Mouse (Mus musculus): Measurements from ENCODE around the gene Rasa2. TPM values are rescaled to one million over a fixed set of nuclear protein-coding genes. Genes with fewer than 3 reads are reported as not detected.

Rasa2 gene
- polyA plus RNA-seq, 1 experiment: 3.0 TPM

DNA sequence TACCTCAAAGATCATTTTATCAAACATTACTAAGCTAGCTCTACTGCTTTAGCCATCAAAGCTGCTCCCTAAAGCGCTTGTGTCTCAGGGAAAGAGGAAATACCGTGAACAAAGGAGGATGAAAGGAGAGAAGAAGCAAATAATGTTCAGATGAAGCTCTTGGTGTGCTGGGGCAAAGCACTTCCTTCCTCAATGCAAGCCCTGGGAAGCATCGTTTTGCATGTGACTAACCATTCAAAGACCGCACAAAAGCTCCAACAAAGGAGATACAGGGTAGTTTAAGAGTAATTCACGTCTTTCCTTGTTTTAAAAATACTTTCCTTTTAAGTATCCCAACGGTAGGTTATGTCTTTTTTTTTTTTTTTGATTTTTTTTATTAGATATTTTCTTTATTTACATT lies 28.0 kb downstream of the Rasa2 start:
- no peak for DNase-seq (ENCODE audit: low read depth, low spot score)
- WGBS: 70% methylated on average over 6 of the region's 6 CpGs

- WGBS: 85% methylated on average over 1 of the region's 1 CpGs
- no peak for DNase-seq (ENCODE audit: low read depth, low spot score)
Measured at GRCm38 (mm10) chr9:96597899-96598298, 33.5 kb downstream of the Rasa2 start.

DNA sequence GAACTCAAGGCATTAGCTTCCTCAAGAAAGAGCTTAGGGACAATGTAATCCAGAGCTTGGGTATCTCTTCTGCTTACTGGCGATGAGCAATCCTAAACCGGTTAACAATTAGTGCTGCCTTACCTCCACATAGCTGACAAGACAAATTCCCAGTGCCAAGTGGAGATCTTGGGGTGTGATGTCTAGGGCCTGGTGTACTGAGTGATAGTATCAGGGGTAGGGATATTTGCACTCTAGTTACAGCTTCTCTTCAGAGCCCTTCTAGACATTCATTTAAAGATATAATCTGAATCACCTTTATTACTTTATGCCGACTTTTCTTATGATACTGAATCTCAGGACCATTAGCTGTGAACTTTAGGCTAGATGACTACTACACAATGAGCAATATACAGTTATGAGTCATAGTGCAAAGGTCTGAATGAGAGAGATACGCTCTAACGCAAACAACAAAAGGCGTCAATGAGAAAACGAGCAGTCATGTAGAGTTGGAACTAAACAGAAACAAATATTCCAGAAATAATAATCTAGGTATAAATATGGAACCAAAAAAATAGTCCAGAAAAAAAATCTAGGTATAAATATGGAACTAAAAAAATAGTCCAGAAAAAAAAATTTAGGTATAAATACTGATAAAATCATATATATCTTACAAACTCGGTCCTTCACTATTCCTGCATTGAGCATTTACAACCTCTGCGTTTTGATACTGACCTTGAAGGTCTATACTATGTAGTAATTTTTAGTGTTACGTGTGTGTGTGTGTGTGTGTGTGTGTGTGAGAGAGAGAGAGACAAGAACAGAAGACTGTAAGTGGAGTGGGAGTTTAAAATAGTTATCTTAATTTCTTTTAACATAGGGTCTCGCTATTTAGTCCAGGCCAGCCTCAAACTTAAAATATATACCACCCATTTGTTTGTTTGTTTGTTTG lies 38.5 kb downstream of the Rasa2 start:
- 37% methylated on average over 11 of the region's 11 CpGs for WGBS
- DNase-seq (ENCODE audit: low read depth, low spot score): peak; percentile 88

DNA sequence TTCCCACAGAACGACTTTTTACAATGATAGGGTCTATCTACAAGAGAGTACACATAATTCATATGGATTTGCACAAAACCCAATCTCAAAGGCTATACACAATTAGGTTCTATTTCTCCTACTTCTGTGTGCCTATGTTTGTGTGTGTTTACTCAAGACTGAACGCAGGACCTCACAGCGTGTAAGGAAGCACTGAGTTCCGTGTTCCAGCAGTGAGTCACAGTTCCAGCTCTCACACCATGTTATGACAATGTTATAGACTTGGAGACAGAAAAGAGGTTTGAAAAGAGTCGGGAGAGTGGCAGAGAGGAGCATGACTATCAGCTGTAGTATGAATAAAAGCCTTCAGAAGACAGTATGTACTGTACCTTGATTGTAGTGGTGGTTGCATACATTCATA lies 42.1 kb downstream of the Rasa2 start:
- WGBS: 41% methylated on average over 5 of the region's 5 CpGs

DNA sequence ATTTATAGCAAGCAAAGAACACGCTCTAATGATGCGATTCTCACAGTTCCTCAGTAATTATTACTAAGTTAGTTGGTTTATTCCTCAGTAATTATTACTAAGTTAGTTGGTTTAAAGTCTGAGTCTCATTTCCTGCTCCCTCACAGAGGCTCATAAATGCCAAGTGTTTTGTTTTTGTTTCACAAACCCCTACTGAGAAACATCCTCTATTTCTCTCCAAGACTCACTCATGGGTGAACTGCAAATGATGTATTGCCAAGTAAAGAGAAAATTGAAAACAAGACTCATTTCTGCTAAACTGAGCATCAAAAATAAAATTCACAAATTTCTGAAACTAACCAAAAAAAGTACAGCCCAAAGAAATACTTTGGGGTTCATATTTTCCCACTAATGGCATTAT lies 47.9 kb downstream of the Rasa2 start:
- 78% methylated on average over 2 of the region's 2 CpGs for WGBS
- DNase-seq (ENCODE audit: low read depth, low spot score): no peak

More for the DNA sequence above, 42.1 kb downstream of the Rasa2 start:
- no peak for DNase-seq (ENCODE audit: low read depth, low spot score)

DNA sequence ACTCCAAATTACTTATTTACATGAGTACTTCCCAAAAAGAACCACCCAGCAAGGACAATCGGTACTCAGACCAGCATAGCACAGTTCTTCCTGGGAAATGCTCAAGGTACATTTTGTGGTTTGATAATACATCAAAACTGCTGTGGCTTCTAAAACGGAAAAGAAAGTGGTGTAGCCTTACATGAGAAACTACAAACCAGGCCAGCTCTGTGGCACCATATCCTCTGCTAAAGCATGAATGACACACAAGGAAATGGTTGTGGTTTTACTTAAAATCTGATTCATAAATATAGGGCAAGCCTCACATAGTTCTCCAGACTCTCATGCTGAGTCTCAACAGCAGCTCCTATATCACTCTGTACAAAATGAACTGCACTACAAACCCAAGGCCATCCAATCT lies 48.3 kb downstream of the Rasa2 start:
- 80% methylated on average over 2 of the region's 2 CpGs for WGBS
- no peak for DNase-seq (ENCODE audit: low read depth, low spot score)

GRCm38 (mm10) chr9:96578190-96578589 lies 53.2 kb downstream of the Rasa2 start:
- 79% methylated on average over 4 of the region's 4 CpGs for WGBS
- DNase-seq (ENCODE audit: low read depth, low spot score): no peak

DNA sequence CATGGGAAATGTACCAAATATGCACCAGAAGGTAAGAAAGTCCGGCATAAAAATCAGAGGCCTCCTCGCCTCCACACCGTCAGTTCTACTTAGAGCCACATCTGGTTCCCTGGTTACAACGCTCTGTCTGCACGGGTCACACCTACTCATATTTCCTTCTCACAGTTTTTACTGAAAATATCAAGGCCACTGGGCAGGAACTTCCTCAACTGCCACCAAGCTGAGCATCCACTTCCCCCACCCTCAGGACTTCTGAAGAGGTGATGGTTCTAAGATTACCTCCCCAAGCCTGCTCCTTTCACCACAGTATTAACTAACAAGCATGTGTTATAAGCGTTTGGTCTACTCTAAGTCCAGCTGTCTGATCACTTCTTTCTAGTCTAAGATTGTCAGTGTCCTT lies 53.7 kb downstream of the Rasa2 start:
- no peak for DNase-seq (ENCODE audit: low read depth, low spot score)
- WGBS: 60% methylated on average over 6 of the region's 6 CpGs

DNA sequence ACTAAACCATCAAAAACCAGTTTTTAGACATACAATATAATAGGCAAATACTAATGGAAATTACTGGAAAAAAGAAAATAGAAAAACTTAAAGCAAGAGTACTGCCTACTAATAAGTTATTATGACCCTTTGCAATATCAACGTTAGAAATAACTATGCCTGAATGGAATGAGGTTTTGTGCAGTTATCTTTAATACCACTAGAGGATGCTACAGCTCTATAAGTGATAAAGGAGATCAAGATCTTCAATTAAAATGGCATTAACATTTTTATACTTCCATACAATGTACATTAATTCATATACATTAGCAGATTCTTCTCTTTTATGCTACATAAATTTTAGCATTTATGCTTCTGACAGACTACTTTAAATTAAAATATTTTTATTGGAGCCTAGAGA lies 58.2 kb downstream of the Rasa2 start:
- 0% methylated on average over 1 of the region's 1 CpGs for WGBS
- DNase-seq (ENCODE audit: low read depth, low spot score): no peak

GRCm38 (mm10) chr9:96572754-96573153 lies 58.7 kb downstream of the Rasa2 start:
- 68% methylated on average over 9 of the region's 9 CpGs for WGBS
- DNase-seq (ENCODE audit: low read depth, low spot score): no peak

DNA sequence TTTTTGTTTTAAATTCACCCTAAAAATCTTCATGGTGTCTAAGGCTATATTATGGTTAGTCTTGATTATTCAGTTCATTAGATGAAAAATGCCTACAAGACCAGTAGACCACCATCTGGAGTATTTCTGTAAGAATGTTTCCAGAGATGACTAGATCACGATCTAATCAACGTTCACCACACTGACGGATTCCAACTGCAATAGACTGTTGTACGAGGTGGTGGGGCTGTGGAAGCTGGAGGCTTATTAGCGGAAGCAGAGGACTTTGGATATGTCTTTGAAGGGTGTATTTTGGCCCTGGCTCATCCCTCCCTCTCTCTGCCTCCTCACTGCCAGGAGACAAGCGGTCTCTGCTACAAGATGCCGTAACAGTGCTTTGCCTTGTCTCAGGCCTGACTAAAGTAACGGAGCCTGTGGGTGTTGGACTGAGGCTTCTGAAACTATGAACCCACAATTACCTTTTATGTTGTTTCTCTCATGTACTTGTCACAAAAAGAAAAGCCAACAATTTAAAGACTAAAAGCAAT lies 64.9 kb downstream of the Rasa2 start:
- WGBS: 80% methylated on average over 8 of the region's 8 CpGs

GRCm38 (mm10) chr9:96563501-96563900 lies 67.9 kb downstream of the Rasa2 start:
- WGBS: 97% methylated on average over 4 of the region's 4 CpGs
- DNase-seq (ENCODE audit: low read depth, low spot score): no peak

More for the DNA sequence above, 64.9 kb downstream of the Rasa2 start:
- DNase-seq (ENCODE audit: low read depth, low spot score): no peak

DNA sequence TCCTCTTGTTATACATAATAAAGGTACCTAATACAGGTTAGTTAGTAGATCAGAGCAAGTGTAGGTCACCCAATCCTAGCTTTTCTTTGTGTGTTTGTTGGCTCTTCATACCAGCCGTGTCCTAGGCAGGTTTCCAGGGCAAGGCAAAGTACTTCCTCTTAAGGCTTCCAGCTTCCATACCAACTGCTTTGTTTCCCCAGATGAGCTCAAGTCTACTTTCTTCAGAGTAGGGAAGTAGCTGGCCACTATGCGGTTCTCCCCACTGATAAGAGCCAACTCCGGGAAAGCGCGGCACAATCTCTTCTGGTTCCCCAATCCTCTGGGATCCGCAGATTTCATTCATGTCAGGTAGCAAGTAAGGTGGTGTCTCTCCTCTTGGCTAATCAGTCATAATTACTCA lies 72.3 kb downstream of the Rasa2 start:
- DNase-seq (ENCODE audit: low read depth, low spot score): no peak
- 86% methylated on average over 6 of the region's 6 CpGs for whole genome bisulfite sequencing

DNA sequence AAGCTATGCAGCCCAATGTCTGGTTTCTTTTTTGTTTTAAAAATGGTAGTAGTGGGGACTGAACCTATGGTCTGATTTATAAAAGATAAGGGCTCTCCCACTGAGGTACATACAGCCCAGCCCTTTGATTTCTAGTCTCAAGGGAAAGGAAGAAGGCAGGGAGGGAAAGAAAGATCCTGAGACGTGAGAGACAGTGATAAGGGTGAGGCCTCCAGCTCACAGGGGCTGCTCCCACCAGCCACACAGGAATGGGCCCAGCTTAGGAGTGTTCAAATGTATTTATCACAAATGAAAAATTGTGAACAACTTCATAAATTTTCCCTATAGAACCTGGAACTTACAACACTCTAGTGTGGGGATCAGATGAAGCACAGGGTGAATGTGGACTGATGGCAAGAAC lies 72.8 kb downstream of the Rasa2 start:
- 97% methylated on average over 1 of the region's 1 CpGs for WGBS
- DNase-seq (ENCODE audit: low read depth, low spot score): no peak

GRCm38 (mm10) chr9:96554095-96554494 lies 77.3 kb downstream of the Rasa2 start:
- 68% methylated on average over 1 of the region's 1 CpGs for WGBS

GRCm38 (mm10) chr9:96545410-96545809 lies 86.0 kb downstream of the Rasa2 start:
- no peak for DNase-seq (ENCODE audit: low read depth, low spot score)
- WGBS: 91% methylated on average over 13 of the region's 13 CpGs

More at GRCm38 (mm10) chr9:96554095-96554494, 77.3 kb downstream of the Rasa2 start:
- DNase-seq (ENCODE audit: low read depth, low spot score): no peak

DNA sequence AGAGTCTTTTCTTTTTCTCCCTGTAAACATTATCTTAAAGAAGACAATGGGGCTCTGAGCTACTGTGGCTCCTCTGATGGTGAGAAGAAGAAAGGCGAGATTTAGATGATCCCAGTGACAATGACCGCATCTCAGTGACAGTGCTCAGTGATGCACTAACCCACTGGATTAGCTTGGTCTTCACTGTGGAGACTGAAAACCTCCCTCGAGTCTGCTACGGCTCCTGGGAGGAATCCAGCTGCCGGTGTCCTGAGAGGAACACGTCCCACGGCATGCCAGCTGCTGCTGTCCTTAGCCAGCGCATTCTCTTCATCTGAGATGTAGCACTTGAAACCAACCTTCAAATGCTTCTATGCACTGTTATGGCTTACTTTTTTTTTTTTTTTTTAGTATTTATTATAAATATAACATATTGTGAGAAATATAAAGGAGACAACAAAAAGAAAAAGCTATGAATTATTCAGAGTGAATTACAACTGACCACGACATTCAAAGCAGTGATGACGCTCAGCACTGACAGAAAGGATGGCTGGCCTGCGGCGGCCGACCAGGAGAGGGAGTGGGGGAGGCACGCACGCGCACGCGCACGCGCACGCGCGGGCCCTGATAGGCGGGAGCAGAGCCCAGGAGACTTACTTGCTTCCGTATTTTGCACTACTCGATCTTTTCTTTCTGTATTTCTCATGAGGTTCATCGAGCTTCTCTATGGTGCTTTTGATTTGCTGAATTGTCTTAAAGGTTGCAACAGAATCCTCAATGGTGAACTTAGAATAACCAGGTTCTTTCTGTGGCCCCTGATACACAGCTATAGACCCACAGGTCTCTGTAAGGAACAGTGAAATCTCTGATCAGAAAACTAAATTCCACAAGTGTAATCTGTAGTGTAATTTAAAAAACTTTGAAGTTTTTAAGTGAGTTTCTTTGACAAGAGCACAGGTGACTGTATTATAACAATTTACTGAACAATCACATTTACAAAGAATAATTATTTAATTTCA lies 87.5 kb downstream of the Rasa2 start:
- DNase-seq (ENCODE audit: low read depth, low spot score): no peak
- 64% methylated on average over 27 of the region's 27 CpGs for WGBS

DNA sequence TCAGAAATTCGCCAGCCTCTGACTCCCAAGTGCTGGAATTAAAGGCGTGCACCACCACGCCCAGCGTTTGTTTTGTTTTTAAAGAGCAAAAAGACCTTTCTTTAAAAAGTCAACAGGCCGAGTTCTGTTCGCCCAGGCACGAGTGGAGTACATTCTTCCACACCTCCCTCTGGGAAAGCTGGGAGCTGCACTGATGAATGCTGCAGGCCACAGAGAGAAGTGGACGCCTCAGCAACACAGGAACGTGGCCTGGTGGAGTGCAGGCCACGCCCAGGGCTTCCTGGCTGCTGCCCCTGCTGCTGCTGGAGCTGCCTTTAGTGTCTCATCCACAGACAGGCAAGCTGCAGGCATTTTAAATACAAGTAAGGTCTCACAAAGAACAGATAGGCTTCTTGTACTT lies 92.5 kb downstream of the Rasa2 start:
- WGBS: 51% methylated on average over 10 of the region's 10 CpGs
- no peak for DNase-seq (ENCODE audit: low read depth, low spot score)

DNA sequence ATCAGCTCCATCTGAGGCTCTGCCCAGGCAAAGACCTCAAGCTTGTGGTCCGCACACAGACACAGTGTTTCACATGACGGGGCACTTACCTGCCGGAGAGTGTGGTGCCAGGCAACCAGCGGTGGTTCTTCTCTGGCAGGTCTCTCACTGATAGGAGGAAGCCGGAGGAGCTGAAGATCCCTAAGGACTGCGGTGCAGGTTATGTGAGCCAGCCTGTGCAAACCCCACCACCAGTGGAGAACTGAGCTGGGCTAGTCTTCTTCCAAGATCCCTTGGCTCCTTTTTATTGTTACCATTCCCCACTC lies 93.8 kb downstream of the Rasa2 start:
- DNase-seq (ENCODE audit: low read depth, low spot score): no peak
- WGBS: 94% methylated on average over 6 of the region's 6 CpGs

DNA sequence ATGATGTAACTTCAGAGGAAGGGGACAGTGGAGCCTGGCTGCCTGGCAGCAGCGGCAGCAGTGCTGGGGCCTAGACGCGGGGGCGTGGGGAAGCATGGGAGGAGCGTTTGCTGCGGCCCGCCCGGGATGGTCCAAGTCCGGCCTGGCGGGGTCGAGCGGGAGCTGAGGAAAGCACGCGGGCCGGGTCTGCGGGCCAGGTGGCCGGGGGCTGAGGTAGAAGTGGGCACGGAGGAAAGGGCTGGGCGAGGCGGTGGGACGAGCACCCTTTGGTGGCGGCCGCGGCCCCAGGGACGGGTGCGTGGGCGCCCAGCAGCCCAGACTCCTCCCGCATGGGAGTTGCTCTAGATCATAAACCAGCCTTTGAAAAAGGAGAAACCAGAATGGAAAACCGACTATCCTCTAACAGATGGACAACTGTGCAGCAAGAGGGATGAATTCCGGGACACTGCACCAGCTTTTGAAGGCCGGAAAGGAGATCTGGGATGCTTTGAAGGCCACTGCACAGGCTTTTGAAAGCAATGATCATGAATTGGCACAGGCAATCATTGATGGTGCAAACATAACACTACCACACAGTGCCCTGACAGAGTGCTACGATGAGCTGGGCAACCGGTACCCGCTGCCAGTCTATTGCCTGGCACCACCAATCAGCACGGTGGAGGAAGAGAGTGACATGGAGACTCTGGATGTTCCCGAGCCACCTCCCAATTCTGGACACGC lies 94.4 kb downstream of the Rasa2 start:
- 19% methylated on average over 37 of the region's 37 CpGs for WGBS
- DNase-seq (ENCODE audit: low read depth, low spot score): no peak
